20 mouse cellular contexts compared by ENCODE assay signal in genomic region chr2:92603591-92603990, GRCm38 (mm10). TPM values are rescaled to one million over a fixed set of nuclear protein-coding genes. Genes with fewer than 3 reads are reported as not detected.
DNase-seq lines count a peak whose midpoint lies in the region; ATAC-seq and TF ChIP-seq lines count a peak whose summit lies in the region.
"Had no signal": no experiment of that assay in that cellular context is flagged by ENCODE, and none has a peak within 500 bp of the region (broad histone marks: within the 10 kb centered on the region; RNA-seq: fewer than 3 reads in every experiment).

No protein-coding gene starts in this region.

- H3K4me2 ChIP-seq in hindbrain, embryonic 15.5 days: peak overlapping the region; percentile 71; the same call in 1 of the 2 replicates
- H3K4me2 ChIP-seq in hindbrain, embryonic 12.5 days (replicated peaks): no peak overlapping the region
- peak overlapping the region; percentile 6; the same call in 1 of the 2 replicates for H3K4me2 ChIP-seq in neural tube, embryonic 13.5 days
- peak overlapping the region; percentile 74 for H3K4me2 ChIP-seq in midbrain, postnatal 0 days (ENCODE audit: low read depth, low read length, poor library complexity, severe bottlenecking)
- H3K4me2 ChIP-seq: forebrain, embryonic 12.5 days; heart, embryonic 12.5 days; intestine, embryonic 15.5 days; limb, embryonic 12.5 days; liver, embryonic 13.5 days; lung, embryonic 15.5 days had no signal

- no peaks in the 10 kb centered on the region for H3K36me3 ChIP-seq in hindbrain, embryonic 15.5 days
- no peaks in the 10 kb centered on the region for H3K36me3 ChIP-seq in hindbrain, embryonic 12.5 days
- H3K36me3 ChIP-seq in neural tube, embryonic 13.5 days: no peaks in the 10 kb centered on the region
- 0 out of 2 replicates have a peak, but pooled peaks cover 6% of the 10 kb centered on the region for H3K36me3 ChIP-seq in midbrain, postnatal 0 days (ENCODE audit: insufficient read depth, low read length)
- H3K36me3 ChIP-seq: forebrain, embryonic 12.5 days; heart, embryonic 12.5 days; intestine, embryonic 15.5 days; limb, embryonic 12.5 days; liver, embryonic 13.5 days; lung, embryonic 15.5 days had no signal

- H3K9me3 ChIP-seq in hindbrain, embryonic 15.5 days: no peaks in the 10 kb centered on the region
- no peaks in the 10 kb centered on the region for H3K9me3 ChIP-seq in hindbrain, embryonic 12.5 days (replicated peaks)
- no peaks in the 10 kb centered on the region for H3K9me3 ChIP-seq in neural tube, embryonic 13.5 days
- no peaks in the 10 kb centered on the region for H3K9me3 ChIP-seq in midbrain, postnatal 0 days (ENCODE audit: low read length)
- H3K9me3 ChIP-seq: forebrain, embryonic 12.5 days; heart, embryonic 12.5 days; intestine, embryonic 15.5 days; limb, embryonic 12.5 days; liver, embryonic 13.5 days; lung, embryonic 15.5 days had no signal

- 56% methylated on average over 5 of the region's 5 CpGs for WGBS in hindbrain, embryonic 15.5 days
- 73% methylated on average over 5 of the region's 5 CpGs for WGBS in hindbrain, embryonic 12.5 days
- 69% methylated on average over 5 of the region's 5 CpGs for WGBS in neural tube, embryonic 13.5 days
- 51% methylated on average over 5 of the region's 5 CpGs for WGBS in midbrain, postnatal 0 days

- H3K4me3 ChIP-seq in hindbrain, embryonic 15.5 days: no peak overlapping the region
- H3K4me3 ChIP-seq in hindbrain, embryonic 12.5 days: no peak overlapping the region
- H3K4me3 ChIP-seq in neural tube, embryonic 13.5 days: no peak overlapping the region
- no peak overlapping the region for H3K4me3 ChIP-seq in midbrain, postnatal 0 days (ENCODE audit: low read depth, low read length)
- H3K4me3 ChIP-seq: forebrain, embryonic 12.5 days; heart, embryonic 12.5 days; intestine, embryonic 15.5 days; limb, embryonic 12.5 days; liver, embryonic 13.5 days; lung, embryonic 15.5 days; myocyte had no signal

- H3K9ac ChIP-seq in hindbrain, embryonic 15.5 days: no peak overlapping the region
- H3K9ac ChIP-seq in hindbrain, embryonic 12.5 days: no peak overlapping the region
- H3K9ac ChIP-seq in neural tube, embryonic 13.5 days: no peak overlapping the region
- no peak overlapping the region for H3K9ac ChIP-seq in midbrain, postnatal 0 days (replicated peaks; ENCODE audit: low read length, poor library complexity, severe bottlenecking)
- H3K9ac ChIP-seq: forebrain, embryonic 12.5 days; heart, embryonic 12.5 days; intestine, embryonic 15.5 days; limb, embryonic 12.5 days; liver, embryonic 13.5 days; lung, embryonic 15.5 days had no signal

- no peak for DNase-seq in neural tube, embryonic 10.5 days (ENCODE audit: extremely low spot score, low spot score)
- peak; percentile 64 for DNase-seq in kidney, adult 9 months
- DNase-seq in midbrain, postnatal 0 days (ENCODE audit: low spot score): no peak
- DNase-seq in lung, postnatal 4 days: no peak
- DNase-seq in cerebellum, postnatal 4 days (ENCODE audit: low spot score in 2 of 2): no peak
- DNase-seq: cerebellum, adult 9-11 months; liver, embryonic 13.5 days; thymus, postnatal 25 days had no signal

- peaks cover 59% of the 10 kb centered on the region for H3K4me1 ChIP-seq in hindbrain, embryonic 15.5 days (replicated peaks)
- H3K4me1 ChIP-seq in hindbrain, embryonic 12.5 days: peaks cover 40% of the 10 kb centered on the region
- peaks cover 56% of the 10 kb centered on the region for H3K4me1 ChIP-seq in neural tube, embryonic 13.5 days (replicated peaks)
- H3K4me1 ChIP-seq in midbrain, postnatal 0 days (ENCODE audit: insufficient read depth, low read length): peaks cover 15% of the 10 kb centered on the region

- no peaks in the 10 kb centered on the region for H3K27me3 ChIP-seq in hindbrain, embryonic 15.5 days
- peaks cover 36% of the 10 kb centered on the region for H3K27me3 ChIP-seq in hindbrain, embryonic 12.5 days
- H3K27me3 ChIP-seq in neural tube, embryonic 13.5 days: peaks cover 25% of the 10 kb centered on the region
- no peaks in the 10 kb centered on the region for H3K27me3 ChIP-seq in midbrain, postnatal 0 days (ENCODE audit: insufficient read depth, low read length)

- H3K27ac ChIP-seq in hindbrain, embryonic 15.5 days (replicated peaks): no peak overlapping the region
- no peak overlapping the region for H3K27ac ChIP-seq in hindbrain, embryonic 12.5 days
- H3K27ac ChIP-seq in neural tube, embryonic 13.5 days (replicated peaks): no peak overlapping the region
- no peak overlapping the region for H3K27ac ChIP-seq in midbrain, postnatal 0 days (ENCODE audit: low read depth, low read length)
- H3K27ac ChIP-seq: forebrain, embryonic 12.5 days; intestine, embryonic 15.5 days; limb, embryonic 12.5 days; liver, embryonic 13.5 days; lung, embryonic 15.5 days; stomach, postnatal 0 days had no signal

- no peak for ATAC-seq in hindbrain, embryonic 15.5 days (ENCODE audit: low FRiP score, low read depth)
- ATAC-seq in hindbrain, embryonic 12.5 days (ENCODE audit: low FRiP score): no peak
- ATAC-seq in neural tube, embryonic 13.5 days (ENCODE audit: low read depth): no peak
- ATAC-seq in midbrain, postnatal 0 days (ENCODE audit: low FRiP score): no peak
- ATAC-seq: activated CD4-positive, CD25-positive, alpha-beta regulatory T cell, adult 4 months; intestine, embryonic 15.5 days; Patski had no signal

- no peak for TF ChIP-seq CTCF in midbrain, postnatal 0 days (IDR thresholded peaks at IDR 0.05)

RNA-seq across cellular contexts. Expression of gene Chst1, which starts 4.1 kb away (rescaled TPM):
- 29.3 and 31.3 TPM in 2 replicates for polyA plus RNA-seq in hindbrain, embryonic 15.5 days (2015; fragmentation: Nextera tagmentation; extraction: Ambion mirVana)
- polyA plus RNA-seq in hindbrain, embryonic 12.5 days (2016; fragmentation: Nextera tagmentation; extraction: Ambion mirVana): 11.1 and 12.2 TPM in 2 replicates
- polyA plus RNA-seq in neural tube, embryonic 13.5 days (2015; fragmentation: Nextera tagmentation; extraction: Ambion mirVana): 9.2 and 10.4 TPM in 2 replicates
- total RNA-seq in midbrain, postnatal 0 days (2014; rRNA removed): 64.4 and 73.8 TPM in 2 replicates
- polyA plus RNA-seq in midbrain, postnatal 0 days (2015; fragmentation: Nextera tagmentation; extraction: Ambion mirVana): 39.5 and 43.0 TPM in 2 replicates
